Mouse (Mus musculus) spleen, postnatal 4 days (tissue): Measurements from ENCODE around the gene Gtf2a2.

Source experiments
- DNase-seq, 2 experiments: peaks; one replicate each; pipeline ENCODE4 v3.0.0; 2022; ENCODE audit warnings: low spot score in 2 of 2

Gtf2a2 gene

GRCm38 (mm10) chr9:70053411-70053810 lies 41.1 kb downstream of the Gtf2a2 start:
- no peak for DNase-seq

DNA sequence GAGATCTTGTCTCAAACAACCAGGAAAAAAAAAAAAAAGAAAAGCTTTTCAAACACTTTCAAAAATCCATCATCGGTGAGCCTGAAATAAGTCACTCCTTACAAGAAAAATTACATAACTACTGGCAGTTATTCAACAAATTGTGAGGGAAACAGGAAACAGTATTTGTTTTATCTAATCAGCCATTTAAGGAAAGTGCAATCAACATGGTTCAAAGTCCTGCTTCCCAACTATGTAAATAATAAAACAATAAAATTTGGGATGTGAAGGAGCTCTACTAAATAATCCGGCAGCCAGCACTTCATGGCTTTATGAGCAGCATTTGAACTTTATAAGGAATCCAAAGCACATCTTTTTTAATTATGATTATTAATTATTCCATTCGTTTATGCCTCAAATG lies 49.7 kb downstream of the Gtf2a2 start:
- no peak for DNase-seq

- DNase-seq = no peak
Observed at GRCm38 (mm10) chr9:70067497-70067896, 55.1 kb downstream of the Gtf2a2 start.

DNA sequence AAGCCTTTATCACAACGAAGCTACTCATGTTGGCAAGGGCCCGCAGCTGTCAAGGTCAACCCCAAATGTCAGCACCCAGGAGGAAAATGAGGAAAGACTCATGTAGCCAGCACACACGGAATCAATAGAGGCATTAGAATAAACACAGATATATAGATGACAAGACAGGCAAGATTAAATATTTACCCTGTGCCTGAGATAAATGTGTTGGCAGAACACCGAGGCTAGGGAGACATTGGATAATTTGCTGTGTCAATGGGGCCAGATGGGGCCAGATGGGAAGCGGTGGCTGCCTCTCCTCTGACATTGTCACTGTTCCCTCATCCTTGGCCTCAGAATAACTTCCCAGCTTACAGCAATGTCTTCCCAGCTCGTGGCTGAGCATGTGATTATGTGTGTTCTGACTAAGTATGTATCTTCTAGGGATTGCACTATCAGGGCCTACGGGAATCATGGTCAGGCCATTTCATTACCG lies 57.6 kb downstream of the Gtf2a2 start:
- DNase-seq = no peak

DNA sequence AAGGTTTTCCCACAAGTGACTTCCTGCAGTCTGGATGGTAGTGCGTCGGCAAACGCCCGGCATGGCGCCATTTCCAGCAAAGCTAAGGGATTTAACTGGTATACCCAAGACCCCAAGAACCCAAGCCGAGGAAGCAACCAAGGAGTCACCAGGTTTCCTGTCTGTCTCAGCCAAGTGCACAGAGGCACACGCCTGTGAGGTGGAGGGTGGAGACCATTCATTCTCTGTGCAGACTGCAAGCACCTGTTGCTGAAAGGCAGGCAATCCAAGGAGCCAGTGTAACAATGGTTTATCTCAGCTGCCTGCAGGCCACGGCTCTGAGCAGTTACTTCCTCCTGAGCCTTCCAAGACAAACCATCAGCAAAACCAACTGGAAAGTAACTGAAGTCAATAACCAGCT lies 60.0 kb downstream of the Gtf2a2 start:
- no peak for DNase-seq
